Mouse (Mus musculus) heart, postnatal 0 days (tissue): ENCODE results near the gene Traf1. TPM values are rescaled to one million over a fixed set of nuclear protein-coding genes. Genes with fewer than 3 reads are reported as not detected.

ENCODE experiments used
- ATAC-seq: fragments of 200-750 bp; cut with Nextera tagmentation; 2 replicates; pipeline ENCODE4 v1.8.0; 2017; ENCODE audit warnings: low read depth, moderate number of reproducible peaks, moderate library complexity; ENCODE audit not compliant: insufficient read depth
- DNase-seq: peaks from one replicate; pipeline ENCODE4 v3.0.0-alpha.2; 2016; ENCODE audit warnings: low spot score
- H3K27ac ChIP-seq: fragments of 300-500 bp; sonication (generic); 2 replicates; pipeline ENCODE4 v1.5.1; 2014; ENCODE audit warnings: low read depth, mild to moderate bottlenecking
- H3K27me3 ChIP-seq: fragments of 300-500 bp; sonication (generic); 2 replicates; pipeline ENCODE4 v1.6.1; 2014; ENCODE audit warnings: low read length, mixed read lengths; ENCODE audit not compliant: control insufficient read depth, insufficient read depth
- H3K36me3 ChIP-seq: fragments of 300-500 bp; sonication (generic); replicated peaks from 2 replicates; pipeline ENCODE4 v1.6.1; 2014; ENCODE audit warnings: low read length, mixed read lengths; ENCODE audit not compliant: control insufficient read depth, insufficient read depth
- H3K4me1 ChIP-seq: fragments of 300-500 bp; sonication (generic); 2 replicates; pipeline ENCODE4 v1.6.1; 2014; ENCODE audit warnings: antibody characterized with exemption; ENCODE audit not compliant: control insufficient read depth, insufficient read depth
- H3K4me2 ChIP-seq: fragments of 300-500 bp; sonication (generic); 2 replicates; pipeline ENCODE4 v1.6.1; 2014; ENCODE audit warnings: low read depth, mild to moderate bottlenecking, low read length, moderate library complexity
- H3K4me3 ChIP-seq: fragments of 300-500 bp; sonication (generic); 2 replicates; pipeline ENCODE4 v1.5.1; 2014; ENCODE audit warnings: low read depth, low read length
- H3K9ac ChIP-seq: fragments of 300-500 bp; sonication (generic); replicated peaks from 2 replicates; pipeline ENCODE4 v1.6.1; 2014; ENCODE audit warnings: low read depth, low read length, mixed read lengths
- H3K9me3 ChIP-seq: fragments of 300-500 bp; sonication (generic); replicated peaks from 2 replicates; pipeline ENCODE4 v1.6.1; 2016; ENCODE audit warnings: low read length; ENCODE audit not compliant: control insufficient read depth
- CTCF ChIP-seq: IDR thresholded peaks from 2 replicates; pipeline ENCODE4 v1.5.1; 2016; ENCODE audit warnings: antibody characterized with exemption, control low read depth, low read depth
- EP300 ChIP-seq: IDR thresholded peaks from 2 replicates; pipeline ENCODE4 v1.6.1; 2016; ENCODE audit warnings: antibody characterized with exemption, low read depth
- WGBS: fragments of 180-500 bp; shearing (Covaris S2); extraction: QIAGEN DNeasy Blood & Tissue Kit; methylation state at CpG from one replicate; pipeline ENCODE4 v1.1.7; 2014; 5-methylcytosine and 5-hydroxymethylcytosine counted together
- polyA plus RNA-seq: library from polyadenylated mRNA; unstranded; fragments of >200 nt; fragmentation: Nextera tagmentation; extraction: Ambion mirVana; gene quantifications from 2 replicates; pipeline ENCODE4 v1.2.1, GENCODE M21; 2015
- total RNA-seq: library from RNA; depleted of rRNA; stranded (reverse); fragments of >200 nt; gene quantifications from 2 replicates; pipeline ENCODE4 v1.2.3, GENCODE M21; 2014; ENCODE audit warnings: low replicate concordance

Traf1 gene
- total and polyA plus RNA-seq, 2 experiments from 2014 or later = 0.23 to 1.1 TPM

DNA sequence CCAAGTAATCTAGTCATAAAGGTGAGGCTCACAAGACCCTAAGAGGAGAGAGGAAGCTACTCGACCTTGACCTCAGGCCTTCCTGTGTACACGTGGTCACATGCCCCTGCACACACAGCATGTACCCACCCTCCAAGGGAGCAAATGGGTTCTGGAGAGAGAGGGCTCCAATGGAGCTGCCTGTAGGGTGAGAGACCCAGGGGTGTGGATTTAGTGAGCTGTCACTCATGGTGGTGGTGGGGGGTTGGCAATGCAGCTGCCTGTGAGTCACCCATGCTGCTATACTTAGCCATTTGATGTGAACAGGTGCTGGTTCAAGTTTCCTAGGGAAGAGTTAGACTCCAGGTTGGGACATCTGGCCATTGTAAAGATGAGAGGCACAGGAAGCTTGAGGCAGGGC is 41.4 kb downstream of the Traf1 start:
- TF ChIP-seq EP300 = no peak
- no peak for TF ChIP-seq CTCF
- WGBS = 45% methylated on average over 2 of the region's 2 CpGs
- Histone ChIP-seq H3K36me3 (no peaks in the 10 kb centered on the region), H3K4me2 (no peak overlapping the region), H3K27ac (no peak overlapping the region), H3K9me3 (no peaks in the 10 kb centered on the region), H3K9ac (no peak overlapping the region), H3K4me3 (no peak overlapping the region), H3K27me3 (no peaks in the 10 kb centered on the region), H3K4me1 (peaks cover 2% of the 10 kb centered on the region; the same call in 1 of the 2 replicates)
- DNase-seq = no peak
- ATAC-seq = no peak

DNA sequence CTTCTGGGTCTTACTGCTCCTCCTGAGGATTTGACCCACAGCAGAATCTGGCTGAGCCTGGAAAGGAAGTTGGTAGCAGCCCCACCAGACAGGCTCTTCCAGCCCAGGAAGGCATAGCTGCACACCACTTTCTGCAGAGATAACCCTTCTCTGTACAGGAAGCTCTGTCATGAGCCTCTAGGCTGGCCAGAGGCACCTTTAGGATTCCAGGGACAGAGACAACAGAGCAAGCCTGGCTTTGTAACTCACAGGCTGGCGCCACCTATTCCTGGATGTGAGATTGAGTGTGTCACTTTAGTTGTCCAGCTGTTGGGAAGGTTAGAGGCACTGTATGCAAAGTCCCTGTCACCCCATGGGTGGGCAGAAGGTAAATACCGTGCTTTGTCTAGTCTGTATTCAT is 46.5 kb downstream of the Traf1 start:
- Histone ChIP-seq H3K4me3 (no peak overlapping the region), H3K4me2 (no peak overlapping the region), H3K9me3 (no peaks in the 10 kb centered on the region), H3K4me1 (peaks cover 23% of the 10 kb centered on the region), H3K27me3 (0 out of 2 replicates have a peak, but pooled peaks cover 6% of the 10 kb centered on the region), H3K27ac (peak overlapping the region; percentile 46; the same call in 1 of the 2 replicates), H3K36me3 (no peaks in the 10 kb centered on the region), H3K9ac (no peak overlapping the region)
- DNase-seq (no peak), ATAC-seq (no peak)
- TF ChIP-seq CTCF (no peak), EP300 (no peak)
- WGBS = 33% methylated on average over 2 of the region's 2 CpGs

DNA sequence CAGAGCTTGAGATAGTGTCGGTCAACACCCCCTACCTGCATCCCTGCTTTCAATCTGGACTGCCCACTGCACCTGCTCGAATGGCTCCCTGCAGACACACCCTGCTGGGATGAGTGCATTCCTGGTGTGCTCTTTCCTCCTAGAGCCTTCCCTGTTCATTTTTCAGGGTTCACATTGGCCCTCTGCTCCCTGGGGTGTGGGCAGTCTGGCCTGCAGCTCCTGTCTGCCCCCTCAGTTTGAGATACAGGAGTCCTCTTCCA is 46.8 kb downstream of the Traf1 start:
- ATAC-seq (no peak), DNase-seq (no peak)
- H3K4me1 ChIP-seq = peaks cover 23% of the 10 kb centered on the region
- 0 out of 2 replicates have a peak, but pooled peaks cover 6% of the 10 kb centered on the region for H3K27me3 ChIP-seq
- 35% methylated on average over 2 of the region's 2 CpGs for WGBS
- peak overlapping the region; percentile 97 for H3K4me2 ChIP-seq
- no peak overlapping the region for H3K9ac ChIP-seq
- H3K9me3 ChIP-seq = no peaks in the 10 kb centered on the region
- H3K27ac ChIP-seq = 0 out of 2 replicates have a peak overlapping the region, but pooled peaks have one; percentile 46
- TF ChIP-seq CTCF (no peak), EP300 (no peak)
- no peak overlapping the region for H3K4me3 ChIP-seq
- no peaks in the 10 kb centered on the region for H3K36me3 ChIP-seq

DNA sequence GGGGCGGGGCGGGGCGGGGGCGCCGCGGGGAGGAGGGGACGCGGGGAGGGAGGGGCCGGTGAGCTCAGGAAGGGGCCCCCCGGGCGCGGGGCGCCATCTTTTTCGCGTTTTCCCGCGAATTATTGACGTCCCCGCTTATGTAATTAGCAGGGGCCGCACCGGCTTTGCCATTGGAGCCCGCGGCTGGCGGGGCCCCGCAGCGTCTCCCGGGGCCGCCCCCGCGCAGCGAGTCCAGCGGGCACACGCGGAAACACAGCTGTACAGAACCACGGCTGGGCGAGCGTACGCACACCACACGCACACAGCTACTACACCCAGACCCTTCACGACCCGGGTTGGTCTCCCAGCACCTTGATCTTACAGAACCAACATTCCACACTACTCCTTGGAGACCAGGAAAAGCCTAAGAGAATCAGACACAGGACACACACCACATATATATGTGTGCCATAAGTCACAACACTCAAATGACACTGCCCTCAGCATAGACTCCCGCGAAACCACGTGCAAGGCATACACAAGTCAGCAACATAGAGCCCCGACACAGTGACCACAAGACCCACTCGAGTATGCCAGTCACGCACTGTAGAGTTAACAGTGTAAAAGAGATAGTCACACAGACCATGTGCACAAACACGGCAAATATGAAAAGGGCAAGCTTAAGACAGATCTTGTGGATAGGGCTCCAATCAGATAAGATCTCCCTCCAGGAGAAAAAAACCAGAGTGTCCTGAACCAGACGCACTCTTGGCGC is 47.3 kb downstream of the Traf1 start:
- Histone ChIP-seq H3K36me3 (no peaks in the 10 kb centered on the region), H3K27me3 (0 out of 2 replicates have a peak, but pooled peaks cover 6% of the 10 kb centered on the region), H3K4me3 (peak overlapping the region; percentile 72), H3K4me2 (peak overlapping the region; percentile 97), H3K9ac (peak overlapping the region; percentile 58), H3K4me1 (peaks cover 23% of the 10 kb centered on the region), H3K27ac (peak overlapping the region; percentile 1; the same call in 1 of the 2 replicates), H3K9me3 (no peaks in the 10 kb centered on the region)
- DNase-seq (no peak), ATAC-seq (peak; percentile 48)
- 5% methylated on average over 38 of the region's 50 CpGs for WGBS
- TF ChIP-seq CTCF (no peak), EP300 (no peak)

DNA sequence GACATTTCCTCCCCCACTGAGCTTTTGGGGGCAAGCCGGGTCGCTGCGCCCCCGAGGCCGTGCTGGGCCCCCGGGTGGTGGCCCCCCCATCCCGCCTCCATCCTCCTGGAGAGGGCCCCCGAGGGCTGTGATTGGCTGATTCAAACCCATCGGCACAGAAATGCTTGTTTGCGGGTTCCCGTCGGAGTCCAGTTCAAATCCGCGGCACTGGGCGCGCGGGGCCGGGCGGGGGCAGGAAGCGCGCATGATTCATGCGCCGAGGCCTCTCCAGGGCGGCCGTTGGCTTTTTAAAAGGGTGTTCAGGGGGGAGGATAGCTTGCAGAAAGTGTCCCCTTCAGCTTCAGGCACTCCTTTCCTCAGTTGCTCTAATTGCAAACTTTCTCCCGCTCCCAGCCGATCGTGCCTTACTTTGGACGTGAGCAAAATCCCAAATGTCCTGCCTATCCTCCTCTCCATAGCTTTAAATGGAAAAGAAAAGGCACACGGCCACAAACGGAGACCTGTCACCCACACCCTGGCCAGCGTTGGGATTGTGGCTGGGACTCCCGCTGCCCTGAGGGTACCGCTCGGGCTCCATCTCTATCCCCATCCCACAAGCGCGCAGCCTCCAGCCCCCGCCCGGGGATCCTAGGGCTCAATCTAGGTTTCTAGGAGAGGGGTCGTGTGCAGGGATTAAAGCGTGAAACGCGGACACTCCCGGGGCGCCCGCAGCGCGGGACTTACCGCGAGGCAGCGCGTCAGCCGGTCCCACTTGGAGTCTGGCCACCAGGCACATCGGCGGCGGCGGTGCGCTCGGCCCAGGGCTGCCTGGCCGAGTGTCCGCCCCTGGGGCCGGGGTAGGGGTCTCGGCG is 48.1 kb downstream of the Traf1 start, which contains the start of gene Phf19:
TSS of gene Phf19 (minus strand) at position 809 of the 851 bp plus-strand sequence.
- no peak for DNase-seq
- peak within 1 kb of the TSS; percentile 46; the same call in 1 of the 2 replicates for H3K27ac ChIP-seq
- TF ChIP-seq EP300 (no peak), CTCF (no peak)

More for the DNA sequence above, 48.1 kb downstream of the Traf1 start, which contains the start of gene Phf19:
- H3K4me3 ChIP-seq = peak within 1 kb of the TSS; percentile 72
- no peaks in the 10 kb centered on the region for H3K36me3 ChIP-seq
- peak within 1 kb of the TSS; percentile 97 for H3K4me2 ChIP-seq
- ATAC-seq = peak; percentile 51
- H3K9ac ChIP-seq = peak within 1 kb of the TSS; percentile 58
- peaks cover 23% of the 10 kb centered on the region for H3K4me1 ChIP-seq
- 0 out of 2 replicates have a peak, but pooled peaks cover 6% of the 10 kb centered on the region for H3K27me3 ChIP-seq
- no peaks in the 10 kb centered on the region for H3K9me3 ChIP-seq
- 2% methylated on average over 62 of the region's 64 CpGs for WGBS
